Mouse (Mus musculus): ENCODE measurements around the gene Tecta. TPM values are rescaled to one million over a fixed set of nuclear protein-coding genes. Genes with fewer than 3 reads are reported as not detected.

Gene Tecta
- polyA plus RNA-seq, 1 experiment from 2014 or later, result 0.15 TPM

DNA sequence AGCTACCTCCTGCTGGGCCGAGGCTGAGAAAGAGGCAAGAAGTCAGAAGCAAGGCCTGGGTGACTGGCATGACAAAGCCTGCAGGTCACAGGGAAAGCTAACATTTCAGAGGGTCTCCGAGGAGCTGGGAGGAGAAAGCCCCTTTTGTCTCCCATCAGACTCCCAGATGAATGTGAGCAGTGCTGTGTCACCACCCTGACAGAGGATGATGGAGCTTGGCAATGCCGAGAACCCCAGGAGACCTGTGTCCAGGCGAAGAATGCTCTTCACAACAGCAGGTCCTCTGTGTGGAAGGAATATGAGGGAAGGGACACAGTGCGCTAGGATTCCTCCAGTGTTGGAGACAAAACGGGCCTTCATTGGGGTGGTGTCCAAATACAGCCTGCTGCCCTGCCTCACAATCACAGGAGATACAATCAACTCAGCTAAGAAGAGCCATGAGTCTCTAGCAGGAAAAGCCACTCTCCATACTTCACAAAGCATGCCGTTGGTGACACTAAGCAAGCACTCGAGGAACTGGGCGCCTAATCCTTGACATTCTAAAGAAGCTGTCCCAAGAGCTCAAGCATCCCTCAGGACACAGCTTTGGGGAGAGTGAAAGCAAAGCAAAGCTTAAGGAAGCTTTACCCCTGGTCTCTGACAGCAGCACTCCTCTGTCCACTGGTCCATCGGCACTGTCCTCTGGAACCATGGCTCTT, 27.1 kb upstream of the Tecta start:
- Histone ChIP-seq H3K4me2 (ENCODE audit: low read depth, severe bottlenecking) (no peak overlapping the region), H3K4me1 (ENCODE audit: control insufficient read depth, insufficient read depth, low read length) (0 out of 2 replicates have a peak, but pooled peaks cover 2% of the 10 kb centered on the region), H3K27me3 (ENCODE audit: control insufficient read depth, insufficient read depth, low read length) (no peaks in the 10 kb centered on the region), H3K4me3 (ENCODE audit: low read depth, low read length) (no peak overlapping the region), H3K9me3 (ENCODE audit: control insufficient read depth, low read length) (no peaks in the 10 kb centered on the region), H3K27ac (replicated peaks; ENCODE audit: low read depth, low read length) (no peak overlapping the region), H3K9ac (ENCODE audit: low read length) (no peak overlapping the region), H3K36me3 (ENCODE audit: control insufficient read depth, insufficient read depth, low read length) (peaks cover 2% of the 10 kb centered on the region; the same call in 1 of the 2 replicates)
- ATAC-seq (ENCODE audit: insufficient number of reproducible peaks, low FRiP score, low TSS enrichment, low read depth), result no peak
- no peak for DNase-seq (ENCODE audit: low spot score)
- WGBS, result 82% methylated on average over 10 of the region's 10 CpGs

DNA sequence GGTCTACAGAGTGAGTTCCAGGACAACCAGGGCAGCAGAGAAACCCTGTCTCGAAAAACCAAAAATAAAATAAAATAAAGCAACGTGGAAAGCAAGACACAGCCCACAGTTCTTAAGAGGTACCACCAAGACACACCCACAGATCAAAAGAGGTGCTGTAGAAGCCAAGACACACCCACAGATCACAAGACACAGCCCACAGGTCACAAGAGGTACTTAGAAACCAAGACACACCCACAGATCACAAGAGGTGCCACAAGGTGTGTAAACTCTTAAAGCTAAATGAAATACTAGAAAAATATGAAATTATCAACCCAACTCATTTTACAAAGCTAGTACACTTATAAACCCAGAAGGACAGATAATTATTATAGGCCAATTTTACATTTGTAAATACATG, 23.9 kb upstream of the Tecta start:
- Histone ChIP-seq H3K36me3 (ENCODE audit: control insufficient read depth, insufficient read depth, low read length) (no peaks in the 10 kb centered on the region; the same call in 1 of the 2 replicates), H3K4me3 (ENCODE audit: low read depth, low read length) (no peak overlapping the region), H3K27me3 (ENCODE audit: control insufficient read depth, insufficient read depth, low read length) (no peaks in the 10 kb centered on the region), H3K4me2 (ENCODE audit: low read depth, severe bottlenecking) (no peak overlapping the region), H3K4me1 (ENCODE audit: control insufficient read depth, insufficient read depth, low read length) (no peaks in the 10 kb centered on the region), H3K9me3 (ENCODE audit: control insufficient read depth, low read length) (no peaks in the 10 kb centered on the region), H3K27ac (replicated peaks; ENCODE audit: low read depth, low read length) (no peak overlapping the region), H3K9ac (ENCODE audit: low read length) (no peak overlapping the region)
- DNase-seq (ENCODE audit: low spot score), result no peak
- 81% methylated on average over 2 of the region's 2 CpGs for WGBS
- ATAC-seq (ENCODE audit: insufficient number of reproducible peaks, low FRiP score, low TSS enrichment, low read depth), result no peak

DNA sequence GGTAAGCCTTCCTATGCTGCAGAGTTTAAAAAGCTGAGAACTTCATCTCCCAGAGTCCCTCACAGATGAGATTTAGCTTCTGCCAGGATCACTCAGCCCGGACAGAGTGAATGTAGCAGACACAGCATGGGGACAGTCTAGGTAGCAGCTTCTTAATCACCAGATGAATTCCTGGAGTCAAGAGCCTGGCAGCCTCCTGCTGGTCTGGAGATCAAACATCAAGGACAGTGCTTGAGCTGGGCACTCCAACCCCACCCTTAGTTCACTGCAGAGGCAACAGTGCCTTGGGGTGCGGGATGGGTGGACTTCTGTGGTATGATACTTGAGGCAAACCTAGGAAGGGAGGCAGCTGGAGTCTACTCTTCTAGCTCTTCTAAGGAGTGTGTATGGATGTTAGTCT, 20.0 kb upstream of the Tecta start:
- ATAC-seq (ENCODE audit: insufficient number of reproducible peaks, low FRiP score, low TSS enrichment, low read depth), result no peak
- WGBS, result 84% methylated on average over 2 of the region's 2 CpGs

DNA sequence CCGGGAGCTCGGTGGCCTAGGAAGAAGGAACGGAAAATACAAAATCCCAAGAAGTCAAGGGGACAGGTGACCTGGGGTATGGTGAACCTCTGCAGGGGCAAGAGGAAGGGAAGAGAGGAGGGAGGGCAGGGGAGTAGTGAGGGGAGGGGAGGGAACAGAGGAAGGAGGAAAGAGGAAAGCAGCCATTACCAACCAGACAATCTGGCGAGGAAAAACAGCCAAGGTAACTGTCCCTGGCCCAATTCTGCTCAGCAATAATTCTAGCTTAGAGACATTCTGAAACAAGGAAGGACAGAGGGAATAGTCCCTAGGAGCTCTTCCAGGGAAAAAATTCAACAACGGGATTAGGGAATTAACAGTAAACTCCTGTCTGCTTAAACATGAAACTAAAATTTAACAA, 19.1 kb upstream of the Tecta start:
- Histone ChIP-seq H3K9ac (ENCODE audit: low read length) (no peak overlapping the region), H3K9me3 (ENCODE audit: control insufficient read depth, low read length) (no peaks in the 10 kb centered on the region), H3K36me3 (ENCODE audit: control insufficient read depth, insufficient read depth, low read length) (0 out of 2 replicates have a peak, but pooled peaks cover 2% of the 10 kb centered on the region), H3K27me3 (ENCODE audit: control insufficient read depth, insufficient read depth, low read length) (no peaks in the 10 kb centered on the region), H3K4me3 (ENCODE audit: low read depth, low read length) (no peak overlapping the region), H3K27ac (replicated peaks; ENCODE audit: low read depth, low read length) (no peak overlapping the region), H3K4me1 (ENCODE audit: control insufficient read depth, insufficient read depth, low read length) (no peaks in the 10 kb centered on the region; the same call in 1 of the 2 replicates), H3K4me2 (ENCODE audit: low read depth, severe bottlenecking) (no peak overlapping the region)
- ATAC-seq (ENCODE audit: insufficient number of reproducible peaks, low FRiP score, low TSS enrichment, low read depth), result no peak
- 90% methylated on average over 5 of the region's 5 CpGs for WGBS
- DNase-seq (ENCODE audit: low spot score), result no peak

More for the DNA sequence above, 20.0 kb upstream of the Tecta start:
- no peak overlapping the region for H3K4me2 ChIP-seq (ENCODE audit: low read depth, severe bottlenecking)
- 0 out of 2 replicates have a peak, but pooled peaks cover 2% of the 10 kb centered on the region for H3K36me3 ChIP-seq (ENCODE audit: control insufficient read depth, insufficient read depth, low read length)
- no peak overlapping the region for H3K4me3 ChIP-seq (ENCODE audit: low read depth, low read length)
- no peaks in the 10 kb centered on the region; the same call in 1 of the 2 replicates for H3K4me1 ChIP-seq (ENCODE audit: control insufficient read depth, insufficient read depth, low read length)
- H3K9me3 ChIP-seq (ENCODE audit: control insufficient read depth, low read length), result no peaks in the 10 kb centered on the region
- no peak overlapping the region for H3K9ac ChIP-seq (ENCODE audit: low read length)
- no peak for DNase-seq (ENCODE audit: low spot score)
- no peaks in the 10 kb centered on the region for H3K27me3 ChIP-seq (ENCODE audit: control insufficient read depth, insufficient read depth, low read length)
- no peak overlapping the region for H3K27ac ChIP-seq (replicated peaks; ENCODE audit: low read depth, low read length)

DNA sequence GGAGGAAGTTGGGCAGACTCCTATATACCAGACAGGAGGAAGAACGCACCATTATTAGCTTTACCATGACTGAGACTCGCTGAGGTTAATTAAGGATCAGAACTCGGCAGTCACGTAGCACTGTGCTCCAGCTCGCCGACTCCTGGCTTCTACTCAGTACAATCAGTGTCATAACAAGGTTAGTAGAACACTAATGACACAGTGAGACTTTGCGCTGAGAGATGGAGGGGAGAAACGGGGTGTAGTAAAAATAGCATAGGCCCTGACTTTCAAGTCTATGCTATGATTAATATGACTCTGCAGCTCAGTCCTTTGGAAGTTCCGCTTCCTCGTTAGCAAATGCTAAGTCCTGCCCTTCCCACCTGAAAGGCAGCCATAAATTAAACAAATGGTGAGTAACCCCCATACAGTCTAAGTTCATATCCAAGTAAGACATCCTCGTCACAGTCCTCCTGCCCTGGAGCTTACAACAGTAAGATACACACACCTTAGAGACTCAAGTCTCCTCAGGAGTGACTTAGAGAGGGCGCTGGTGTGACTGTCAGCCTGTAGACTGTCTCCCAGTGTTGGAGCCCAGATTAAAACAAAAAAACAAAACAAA, 17.7 kb upstream of the Tecta start:
- H3K4me2 ChIP-seq (ENCODE audit: low read depth, severe bottlenecking), result no peak overlapping the region
- H3K9ac ChIP-seq (ENCODE audit: low read length), result no peak overlapping the region
- no peaks in the 10 kb centered on the region; the same call in 1 of the 2 replicates for H3K4me1 ChIP-seq (ENCODE audit: control insufficient read depth, insufficient read depth, low read length)
- H3K27ac ChIP-seq (replicated peaks; ENCODE audit: low read depth, low read length), result no peak overlapping the region
- H3K4me3 ChIP-seq (ENCODE audit: low read depth, low read length), result no peak overlapping the region
- WGBS, result 48% methylated on average over 12 of the region's 12 CpGs
- no peak for ATAC-seq (ENCODE audit: insufficient number of reproducible peaks, low FRiP score, low TSS enrichment, low read depth)
- no peaks in the 10 kb centered on the region for H3K9me3 ChIP-seq (ENCODE audit: control insufficient read depth, low read length)
- H3K36me3 ChIP-seq (ENCODE audit: control insufficient read depth, insufficient read depth, low read length), result peaks cover 2% of the 10 kb centered on the region; the same call in 1 of the 2 replicates
- no peak for DNase-seq (ENCODE audit: low spot score)
- no peaks in the 10 kb centered on the region for H3K27me3 ChIP-seq (ENCODE audit: control insufficient read depth, insufficient read depth, low read length)

DNA sequence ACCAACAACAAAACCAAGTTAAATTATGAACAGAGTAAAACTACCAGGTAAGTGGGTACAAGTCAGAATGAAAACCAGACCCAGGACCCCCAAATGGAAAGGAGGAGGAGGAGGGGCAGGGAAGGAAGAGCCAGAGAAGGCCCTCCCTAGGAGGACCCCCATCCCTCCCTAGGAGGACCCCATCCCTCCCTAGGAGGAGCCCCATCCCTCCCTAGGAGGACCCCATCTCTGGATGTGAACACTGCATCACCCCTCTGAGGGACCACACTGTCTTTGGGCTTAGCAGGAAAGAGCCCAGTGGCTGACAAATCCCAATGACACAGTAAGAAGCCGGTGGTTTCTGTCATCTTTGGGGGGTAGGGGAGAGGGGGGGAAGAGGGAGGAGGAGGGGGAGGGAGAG, 15.5 kb upstream of the Tecta start:
- ATAC-seq (ENCODE audit: insufficient number of reproducible peaks, low FRiP score, low TSS enrichment, low read depth) (no peak), DNase-seq (ENCODE audit: low spot score) (no peak)
- Histone ChIP-seq H3K4me1 (ENCODE audit: control insufficient read depth, insufficient read depth, low read length) (no peaks in the 10 kb centered on the region; the same call in 1 of the 2 replicates), H3K27me3 (ENCODE audit: control insufficient read depth, insufficient read depth, low read length) (no peaks in the 10 kb centered on the region), H3K9ac (ENCODE audit: low read length) (no peak overlapping the region), H3K4me2 (ENCODE audit: low read depth, severe bottlenecking) (no peak overlapping the region), H3K36me3 (ENCODE audit: control insufficient read depth, insufficient read depth, low read length) (peaks cover 2% of the 10 kb centered on the region; the same call in 1 of the 2 replicates), H3K9me3 (ENCODE audit: control insufficient read depth, low read length) (no peaks in the 10 kb centered on the region), H3K27ac (replicated peaks; ENCODE audit: low read depth, low read length) (no peak overlapping the region), H3K4me3 (ENCODE audit: low read depth, low read length) (no peak overlapping the region)
- 44% methylated on average over 1 of the region's 1 CpGs for WGBS

DNA sequence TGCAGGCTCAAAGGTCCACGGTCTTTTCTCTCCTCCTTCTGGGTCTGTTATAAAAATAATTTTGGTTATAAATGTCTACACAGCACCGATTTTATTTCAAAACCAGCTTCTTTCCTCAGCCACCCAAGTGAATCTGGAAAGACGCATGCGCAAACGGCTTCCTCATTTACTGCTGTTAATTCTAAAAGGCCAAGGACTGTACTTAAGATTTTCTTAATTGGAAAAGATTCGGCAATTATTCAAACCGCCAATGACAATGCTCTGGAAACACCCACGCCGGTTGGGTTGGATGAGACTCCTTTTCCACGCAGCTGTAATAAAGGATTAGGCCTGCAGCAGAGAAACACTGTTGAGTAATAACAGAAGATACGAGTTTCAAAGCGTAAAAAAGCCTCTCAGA, 13.6 kb upstream of the Tecta start:
- DNase-seq (ENCODE audit: low spot score) (no peak), ATAC-seq (ENCODE audit: insufficient number of reproducible peaks, low FRiP score, low TSS enrichment, low read depth) (no peak)
- Histone ChIP-seq H3K9ac (ENCODE audit: low read length) (no peak overlapping the region), H3K27me3 (ENCODE audit: control insufficient read depth, insufficient read depth, low read length) (no peaks in the 10 kb centered on the region), H3K4me1 (ENCODE audit: control insufficient read depth, insufficient read depth, low read length) (no peaks in the 10 kb centered on the region; the same call in 1 of the 2 replicates), H3K4me3 (ENCODE audit: low read depth, low read length) (no peak overlapping the region), H3K9me3 (ENCODE audit: control insufficient read depth, low read length) (no peaks in the 10 kb centered on the region), H3K27ac (replicated peaks; ENCODE audit: low read depth, low read length) (no peak overlapping the region), H3K4me2 (ENCODE audit: low read depth, severe bottlenecking) (no peak overlapping the region), H3K36me3 (ENCODE audit: control insufficient read depth, insufficient read depth, low read length) (peaks cover 2% of the 10 kb centered on the region; the same call in 1 of the 2 replicates)
- 89% methylated on average over 12 of the region's 12 CpGs for WGBS

DNA sequence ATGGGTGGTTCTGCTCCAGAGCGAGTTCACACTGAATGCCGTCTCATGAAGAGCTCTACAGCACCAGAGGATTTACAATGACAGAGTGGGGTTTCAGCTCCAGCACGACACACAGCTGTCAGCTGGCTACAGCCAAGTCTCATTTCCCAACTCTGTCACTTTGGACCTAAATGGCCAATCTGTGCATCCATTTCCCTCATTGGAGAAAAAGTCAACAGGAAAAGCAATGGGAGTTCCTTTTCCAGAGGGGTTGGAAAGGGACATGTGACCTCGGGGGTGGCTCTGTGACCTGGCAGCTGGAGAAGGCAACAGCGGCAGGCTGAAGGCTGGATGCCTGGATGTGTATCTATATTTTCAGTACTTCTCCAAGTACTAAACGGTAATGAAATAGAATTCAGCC, 11.6 kb upstream of the Tecta start:
- Histone ChIP-seq H3K9me3 (ENCODE audit: control insufficient read depth, low read length) (no peaks in the 10 kb centered on the region), H3K27ac (replicated peaks; ENCODE audit: low read depth, low read length) (no peak overlapping the region), H3K27me3 (ENCODE audit: control insufficient read depth, insufficient read depth, low read length) (no peaks in the 10 kb centered on the region), H3K9ac (ENCODE audit: low read length) (no peak overlapping the region), H3K4me3 (ENCODE audit: low read depth, low read length) (no peak overlapping the region), H3K4me2 (ENCODE audit: low read depth, severe bottlenecking) (no peak overlapping the region), H3K4me1 (ENCODE audit: control insufficient read depth, insufficient read depth, low read length) (no peaks in the 10 kb centered on the region; the same call in 1 of the 2 replicates), H3K36me3 (ENCODE audit: control insufficient read depth, insufficient read depth, low read length) (no peaks in the 10 kb centered on the region; the same call in 1 of the 2 replicates)
- 94% methylated on average over 6 of the region's 6 CpGs for whole genome bisulfite sequencing
- ATAC-seq (ENCODE audit: insufficient number of reproducible peaks, low FRiP score, low TSS enrichment, low read depth) (no peak), DNase-seq (ENCODE audit: low spot score) (no peak)

Measured in limb, embryonic 11.5 days (tissue).